Mouse (Mus musculus) kidney, adult 9 months (tissue): ENCODE data around the gene Itln1.
"Not testable (repeated sequence)": the region's sequence is repeated elsewhere in the genome, so short reads cannot be mapped to it uniquely, and the experiment has no call there.

Source experiments
- DNase-seq: peaks from one replicate; pipeline ENCODE4 v3.0.0; 2022

Gene Itln1

GRCm38 (mm10) chr1:171513234-171513633, 21.9 kb downstream of the Itln1 start:
- no peak for DNase-seq

- no peak for DNase-seq
These were observed 30.5 kb downstream of the Itln1 start for GRCm38 (mm10) chr1:171504586-171504985.

GRCm38 (mm10) chr1:171503592-171504291, 31.4 kb downstream of the Itln1 start:
- DNase-seq: peak; percentile 78

- peak; percentile 98 for DNase-seq
These were observed 31.9 kb downstream of the Itln1 start, which contains the start of gene Alyref2 for GRCm38 (mm10) chr1:171503250-171503591. Gene Alyref2, plus strand, starts transcription at chr1:171503478.

GRCm38 (mm10) chr1:171502388-171503249, 32.5 kb downstream of the Itln1 start:
- peak; percentile 70 for DNase-seq

GRCm38 (mm10) chr1:171501636-171502080, 33.4 kb downstream of the Itln1 start:
- DNase-seq: peak; percentile 63

DNA sequence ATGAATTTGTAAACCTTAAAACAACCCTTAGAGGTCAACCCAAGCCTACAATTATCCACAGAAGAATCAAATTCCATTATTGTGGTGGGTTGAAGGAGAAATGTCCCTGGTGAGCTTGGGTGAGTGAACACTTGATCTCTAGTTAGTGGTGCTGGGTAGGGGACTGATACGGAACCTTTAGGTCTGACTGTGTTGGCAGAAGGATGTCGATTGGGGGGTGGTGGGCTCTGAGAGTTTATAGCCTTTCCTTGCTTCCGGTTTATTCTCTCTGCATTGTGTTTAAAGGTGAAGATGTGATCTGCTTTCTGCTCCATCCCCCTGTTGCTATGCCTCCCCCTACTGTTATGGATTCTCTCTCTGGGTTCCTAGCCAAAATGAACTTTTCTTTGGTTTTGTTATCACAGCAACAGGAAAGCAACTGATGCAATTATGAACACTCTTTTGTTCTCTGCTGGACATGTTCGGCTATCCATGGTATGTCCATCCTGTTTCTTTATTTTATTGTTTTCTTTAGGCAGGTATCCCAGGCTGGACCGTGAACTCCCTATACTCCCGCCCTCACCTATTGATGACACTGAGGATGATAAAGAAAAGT, 34.0 kb downstream of the Itln1 start:
- DNase-seq: no peak

GRCm38 (mm10) chr1:171499856-171500255, 35.2 kb downstream of the Itln1 start:
- no peak for DNase-seq

DNA sequence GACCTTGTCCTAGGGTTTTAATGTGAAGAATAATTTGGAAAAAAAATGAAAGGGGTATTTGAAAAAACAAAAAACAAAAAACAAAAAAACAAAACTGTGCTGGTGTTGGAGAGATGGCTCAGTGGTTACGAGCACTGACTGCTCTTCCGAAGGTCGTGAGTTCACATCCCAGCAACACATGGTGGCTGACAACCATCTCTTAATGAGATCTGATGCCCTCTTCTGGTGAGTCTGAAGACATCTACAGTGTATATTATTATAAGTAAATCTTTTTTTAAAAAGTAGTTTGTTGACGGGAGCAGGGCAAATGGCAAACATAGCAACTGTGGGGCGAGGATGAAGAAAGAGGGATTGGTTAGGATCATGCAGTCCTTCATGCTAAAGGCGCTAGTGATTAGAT, 39.7 kb downstream of the Itln1 start:
- DNase-seq: no peak

- no peak for DNase-seq
These were observed 40.9 kb downstream of the Itln1 start for GRCm38 (mm10) chr1:171494241-171494640.

GRCm38 (mm10) chr1:171478968-171479367, 56.1 kb downstream of the Itln1 start:
- DNase-seq: peak; percentile 87

- no peak for DNase-seq
These were observed 57.1 kb downstream of the Itln1 start for GRCm38 (mm10) chr1:171477758-171478545.

GRCm38 (mm10) chr1:171477123-171477522, 58.0 kb downstream of the Itln1 start:
- DNase-seq: no peak

DNA sequence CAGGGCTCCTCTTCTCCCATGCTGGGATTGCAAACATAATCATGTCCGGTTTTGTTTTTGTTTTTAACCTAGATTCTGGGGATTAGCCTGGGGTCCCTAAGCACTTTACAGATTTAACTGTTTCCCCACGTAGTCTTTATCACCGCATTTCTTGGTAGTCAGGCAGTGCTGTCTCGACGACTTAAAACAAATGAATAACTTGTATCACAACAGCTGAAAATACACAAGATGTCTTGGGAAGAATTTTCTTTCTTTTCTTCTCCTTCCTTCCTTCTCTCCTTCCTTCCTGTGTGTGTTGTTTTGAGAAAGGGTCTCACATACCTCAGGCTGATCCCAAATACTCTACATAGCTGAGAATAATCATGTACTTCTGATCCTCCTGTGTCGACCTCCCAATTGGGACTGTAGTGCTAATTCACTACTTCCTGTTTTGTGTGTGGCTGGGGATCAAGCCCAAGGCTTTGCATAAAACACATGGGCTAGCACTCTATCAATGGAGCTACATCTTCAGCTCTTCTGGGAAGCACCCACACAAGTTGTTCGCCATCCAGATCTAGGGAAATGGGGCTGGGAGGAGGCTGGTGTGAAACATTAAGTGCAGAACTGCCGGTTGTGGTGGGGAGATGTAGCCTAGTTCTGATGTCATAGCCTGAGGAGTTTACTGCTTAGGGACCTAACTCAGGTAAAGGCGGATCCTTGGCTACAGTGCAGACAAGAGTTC, 61.0 kb downstream of the Itln1 start:
- no peak for DNase-seq

GRCm38 (mm10) chr1:171473506-171473905, 61.6 kb downstream of the Itln1 start:
- no peak for DNase-seq

GRCm38 (mm10) chr1:171471941-171472340, 63.2 kb downstream of the Itln1 start:
- DNase-seq: not testable (repeated sequence)

DNA sequence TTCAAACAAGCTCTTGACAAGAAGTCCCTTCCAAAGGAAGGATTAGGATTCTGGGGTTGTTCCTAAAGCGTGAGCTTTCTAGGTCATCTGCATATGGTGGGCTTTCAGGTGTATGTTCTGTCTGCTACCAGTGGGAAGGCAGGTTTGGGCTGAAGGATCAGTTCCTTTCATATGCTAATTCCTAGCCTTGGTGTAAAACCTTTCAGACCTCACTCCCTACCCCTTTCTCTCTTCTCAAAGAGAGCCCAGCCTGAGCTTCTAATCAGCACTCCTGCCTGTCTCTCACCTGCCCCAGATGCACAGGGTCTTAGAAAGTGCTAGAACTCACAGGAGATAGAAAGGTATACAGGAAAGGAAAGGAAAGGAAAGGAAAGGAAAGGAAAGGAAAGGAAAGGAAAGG, 63.6 kb downstream of the Itln1 start:
- DNase-seq: no peak

DNA sequence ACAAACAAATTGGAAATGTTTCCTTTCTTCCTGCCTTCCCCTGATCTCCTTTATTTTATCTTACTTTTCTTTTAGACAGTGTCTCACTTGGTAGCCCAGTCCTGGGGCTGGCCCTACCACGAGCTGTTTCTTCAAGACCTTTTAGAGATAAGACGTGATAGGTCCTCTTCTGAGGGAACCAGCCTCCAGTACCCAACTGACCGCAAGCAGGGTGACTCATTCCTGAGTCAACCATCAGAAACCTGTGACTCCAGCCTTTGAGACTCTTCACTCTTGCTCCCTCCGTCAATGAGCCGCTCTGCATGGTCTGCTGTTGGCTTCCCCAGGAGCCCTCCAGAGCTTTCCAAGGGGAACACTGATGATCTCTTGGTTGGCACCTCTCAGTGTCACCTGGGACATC, 64.2 kb downstream of the Itln1 start:
- DNase-seq: no peak

DNA sequence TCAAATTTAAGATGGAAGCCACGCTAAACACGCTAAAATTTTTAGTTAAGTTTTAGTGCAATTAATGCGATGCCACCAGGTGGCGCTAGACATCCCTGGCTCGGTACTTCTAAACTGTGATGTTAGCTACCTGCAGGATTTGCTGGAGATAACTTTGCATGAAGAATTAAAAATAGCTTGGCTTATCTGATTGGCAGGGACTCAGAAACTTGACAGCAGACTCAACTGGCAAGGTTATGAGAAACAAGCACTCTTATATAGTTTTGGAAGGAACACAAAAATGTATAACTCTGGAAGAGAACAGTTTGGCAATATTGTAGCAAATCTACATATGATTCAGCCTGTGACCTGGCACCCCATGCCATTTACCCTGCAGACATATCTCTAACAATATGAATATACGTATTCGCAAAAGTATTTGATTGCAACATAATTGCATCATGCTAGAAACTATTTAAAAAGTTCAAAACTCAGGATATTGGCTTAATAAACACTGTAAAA, 64.7 kb downstream of the Itln1 start:
- peak; percentile 69 for DNase-seq

- no peak for DNase-seq
These were observed 65.4 kb downstream of the Itln1 start for GRCm38 (mm10) chr1:171469678-171470077.
